Mouse (Mus musculus) heart, embryonic 11.5 days (tissue): Measurements from ENCODE around the gene Apobec1. TPM values are rescaled to one million over a fixed set of nuclear protein-coding genes. Genes with fewer than 3 reads are reported as not detected.

Experiments used
- ATAC-seq: fragments of 200-750 bp; cut with Nextera tagmentation; replicated peaks from 2 replicates; pipeline ENCODE4 v1.8.0; 2017; ENCODE audit warnings: moderate library complexity; ENCODE audit not compliant: insufficient number of reproducible peaks, low FRiP score, low TSS enrichment
- H3K27ac ChIP-seq: fragments of 300-500 bp; sonication (generic); 2 replicates; pipeline ENCODE4 v1.5.1; 2014; ENCODE audit warnings: mild to moderate bottlenecking, low read depth, low read length
- H3K27me3 ChIP-seq: fragments of 300-500 bp; sonication (generic); 2 replicates; pipeline ENCODE4 v1.6.1; 2014; ENCODE audit warnings: mild to moderate bottlenecking, low read length, mixed read lengths; ENCODE audit not compliant: control insufficient read depth, insufficient read depth
- H3K36me3 ChIP-seq: fragments of 300-500 bp; sonication (generic); 2 replicates; pipeline ENCODE4 v1.6.1; 2014; ENCODE audit warnings: mild to moderate bottlenecking, low read length, moderate library complexity, mixed read lengths; ENCODE audit not compliant: control insufficient read depth, insufficient read depth
- H3K4me1 ChIP-seq: fragments of 300-500 bp; sonication (generic); 2 replicates; pipeline ENCODE4 v1.6.1; 2014; ENCODE audit warnings: low read length; ENCODE audit not compliant: control insufficient read depth, insufficient read depth
- H3K4me2 ChIP-seq: fragments of 300-500 bp; sonication (generic); 2 replicates; pipeline ENCODE4 v1.6.1; 2014; ENCODE audit warnings: mild to moderate bottlenecking, moderate library complexity
- H3K4me3 ChIP-seq: fragments of 300-500 bp; sonication (generic); 2 replicates; pipeline ENCODE4 v1.5.1; 2014; ENCODE audit warnings: low read depth, low read length
- H3K9ac ChIP-seq: fragments of 300-500 bp; sonication (generic); 2 replicates; pipeline ENCODE4 v1.6.1; 2014; ENCODE audit warnings: mild to moderate bottlenecking, low read depth, low read length, moderate library complexity
- H3K9me3 ChIP-seq: fragments of 300-500 bp; sonication (generic); replicated peaks from 2 replicates; pipeline ENCODE4 v1.6.1; 2016; ENCODE audit warnings: low read length; ENCODE audit not compliant: control insufficient read depth
- WGBS: fragments of 180-500 bp; shearing (Covaris S2); extraction: QIAGEN DNeasy Blood & Tissue Kit; methylation state at CpG from one replicate; pipeline ENCODE4 v1.1.7; 2014; ENCODE audit not compliant: insufficient replicate concordance; 5-methylcytosine and 5-hydroxymethylcytosine counted together
- polyA plus RNA-seq: library from polyadenylated mRNA; unstranded; fragments of >200 nt; fragmentation: Nextera tagmentation; extraction: Ambion mirVana; gene quantifications from 2 replicates; pipeline ENCODE4 v1.2.1, GENCODE M21; 2014

Gene Apobec1
- polyA plus RNA-seq, 1 experiment from 2014 or later: 2.4 TPM

- H3K36me3 ChIP-seq: no peaks in the 10 kb centered on the region
- H3K4me2 ChIP-seq: no peak overlapping the region
- H3K27ac ChIP-seq: no peak overlapping the region
- H3K9ac ChIP-seq: no peak overlapping the region
- no peaks in the 10 kb centered on the region for H3K4me1 ChIP-seq
- no peak for ATAC-seq
- H3K9me3 ChIP-seq: no peaks in the 10 kb centered on the region
- WGBS: 76% methylated on average over 7 of the region's 7 CpGs
- no peak overlapping the region for H3K4me3 ChIP-seq
- H3K27me3 ChIP-seq: no peaks in the 10 kb centered on the region
Measured at GRCm38 (mm10) chr6:122600066-122600646, 2.1 kb downstream of the Apobec1 start.

- no peaks in the 10 kb centered on the region for H3K9me3 ChIP-seq
- H3K27ac ChIP-seq: no peak overlapping the region
- H3K9ac ChIP-seq: no peak overlapping the region
- H3K27me3 ChIP-seq: no peaks in the 10 kb centered on the region
- WGBS: 83% methylated on average over 9 of the region's 9 CpGs
- no peak overlapping the region for H3K4me3 ChIP-seq
- no peak for ATAC-seq
- no peaks in the 10 kb centered on the region for H3K4me1 ChIP-seq
- no peaks in the 10 kb centered on the region for H3K36me3 ChIP-seq
- H3K4me2 ChIP-seq: no peak overlapping the region
Measured at GRCm38 (mm10) chr6:122599054-122599737, 3.0 kb downstream of the Apobec1 start.

- ATAC-seq: no peak
- no peak overlapping the region for H3K27ac ChIP-seq
- H3K36me3 ChIP-seq: no peaks in the 10 kb centered on the region
- 84% methylated on average over 6 of the region's 6 CpGs for WGBS
- H3K4me3 ChIP-seq: no peak overlapping the region
- no peak overlapping the region for H3K4me2 ChIP-seq
- no peak overlapping the region for H3K9ac ChIP-seq
- no peaks in the 10 kb centered on the region for H3K9me3 ChIP-seq
- no peaks in the 10 kb centered on the region for H3K27me3 ChIP-seq
- no peaks in the 10 kb centered on the region for H3K4me1 ChIP-seq
Measured at GRCm38 (mm10) chr6:122598436-122598835, 3.8 kb downstream of the Apobec1 start.

- no peaks in the 10 kb centered on the region for H3K9me3 ChIP-seq
- no peak for ATAC-seq
- 81% methylated on average over 4 of the region's 4 CpGs for WGBS
Measured at GRCm38 (mm10) chr6:122598014-122598413, 4.2 kb downstream of the Apobec1 start.

GRCm38 (mm10) chr6:122596608-122597007 lies 5.6 kb downstream of the Apobec1 start:
- no peaks in the 10 kb centered on the region for H3K27me3 ChIP-seq
- WGBS: 67% methylated on average over 7 of the region's 7 CpGs
- H3K4me3 ChIP-seq: no peak overlapping the region
- H3K36me3 ChIP-seq: no peaks in the 10 kb centered on the region
- ATAC-seq: no peak
- no peak overlapping the region for H3K27ac ChIP-seq
- H3K4me1 ChIP-seq: no peaks in the 10 kb centered on the region
- H3K9ac ChIP-seq: no peak overlapping the region
- H3K4me2 ChIP-seq: no peak overlapping the region
- no peaks in the 10 kb centered on the region for H3K9me3 ChIP-seq

More at GRCm38 (mm10) chr6:122598014-122598413, 4.2 kb downstream of the Apobec1 start:
- H3K27ac ChIP-seq: no peak overlapping the region
- no peak overlapping the region for H3K4me3 ChIP-seq
- no peak overlapping the region for H3K4me2 ChIP-seq
- H3K27me3 ChIP-seq: no peaks in the 10 kb centered on the region
- no peak overlapping the region for H3K9ac ChIP-seq
- no peaks in the 10 kb centered on the region for H3K36me3 ChIP-seq
- no peaks in the 10 kb centered on the region for H3K4me1 ChIP-seq

GRCm38 (mm10) chr6:122595637-122596036 lies 6.6 kb downstream of the Apobec1 start:
- H3K4me1 ChIP-seq: no peaks in the 10 kb centered on the region
- no peak overlapping the region for H3K9ac ChIP-seq
- no peak overlapping the region; the same call in 1 of the 2 replicates for H3K4me2 ChIP-seq
- no peaks in the 10 kb centered on the region for H3K9me3 ChIP-seq
- no peaks in the 10 kb centered on the region for H3K36me3 ChIP-seq
- H3K27me3 ChIP-seq: no peaks in the 10 kb centered on the region
- H3K27ac ChIP-seq: no peak overlapping the region
- WGBS: 24% methylated on average over 7 of the region's 7 CpGs
- H3K4me3 ChIP-seq: no peak overlapping the region
- no peak for ATAC-seq

- WGBS: 77% methylated on average over 2 of the region's 2 CpGs
- H3K27me3 ChIP-seq: no peaks in the 10 kb centered on the region
Measured at GRCm38 (mm10) chr6:122592905-122593304, 9.3 kb downstream of the Apobec1 start.

GRCm38 (mm10) chr6:122591027-122591758 lies 11.1 kb downstream of the Apobec1 start:
- no peak for ATAC-seq
- Histone ChIP-seq H3K36me3 (no peaks in the 10 kb centered on the region), H3K9ac (no peak overlapping the region), H3K27ac (no peak overlapping the region), H3K4me3 (no peak overlapping the region), H3K9me3 (no peaks in the 10 kb centered on the region), H3K4me1 (no peaks in the 10 kb centered on the region), H3K4me2 (no peak overlapping the region), H3K27me3 (no peaks in the 10 kb centered on the region)
- 78% methylated on average over 13 of the region's 13 CpGs for WGBS

More at GRCm38 (mm10) chr6:122592905-122593304, 9.3 kb downstream of the Apobec1 start:
- no peak overlapping the region for H3K27ac ChIP-seq
- no peaks in the 10 kb centered on the region for H3K36me3 ChIP-seq
- ATAC-seq: no peak
- no peak overlapping the region for H3K9ac ChIP-seq
- no peaks in the 10 kb centered on the region for H3K9me3 ChIP-seq
- no peaks in the 10 kb centered on the region for H3K4me1 ChIP-seq
- H3K4me2 ChIP-seq: no peak overlapping the region
- no peak overlapping the region for H3K4me3 ChIP-seq
